Mouse (Mus musculus): ENCODE data around the gene Gucy2d. TPM values are rescaled to one million over a fixed set of nuclear protein-coding genes. Genes with fewer than 3 reads are reported as not detected.

The Gucy2d gene
- not detected for polyA plus RNA-seq (2014; fragmentation: Illumina TruSeq; extraction: RNeasy Lipid Tissue Mini Kit (QIAGEN cat#74804); ENCODE audit: low replicate concordance)

DNA sequence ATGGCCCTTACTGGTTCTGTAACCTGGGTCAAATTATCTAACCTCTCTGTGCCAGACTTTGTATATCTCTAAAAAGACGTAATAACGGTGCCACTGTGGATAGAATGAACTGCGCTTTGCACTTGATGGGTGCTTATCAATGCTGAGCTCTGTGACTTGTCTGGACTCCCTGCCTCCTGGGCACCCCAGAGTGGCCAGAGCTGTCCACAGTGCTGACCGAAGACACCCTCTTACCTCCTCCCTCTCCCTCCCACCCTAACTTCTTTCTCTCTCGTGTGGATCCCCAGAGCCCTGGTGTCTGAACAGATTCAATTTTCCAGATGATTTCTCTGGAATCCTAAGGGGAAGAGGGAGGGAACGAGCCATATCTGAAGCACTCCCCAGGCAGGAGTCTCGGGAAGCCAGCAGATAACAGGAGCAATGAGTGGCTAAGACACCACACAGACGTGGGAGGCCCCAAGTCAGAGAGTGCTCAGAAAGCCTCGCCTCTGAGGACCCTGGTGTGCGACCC, at the start of gene Gucy2d:
Gucy2d (plus strand) TSS at position 461 of the 511 bp plus-strand sequence.

DNA sequence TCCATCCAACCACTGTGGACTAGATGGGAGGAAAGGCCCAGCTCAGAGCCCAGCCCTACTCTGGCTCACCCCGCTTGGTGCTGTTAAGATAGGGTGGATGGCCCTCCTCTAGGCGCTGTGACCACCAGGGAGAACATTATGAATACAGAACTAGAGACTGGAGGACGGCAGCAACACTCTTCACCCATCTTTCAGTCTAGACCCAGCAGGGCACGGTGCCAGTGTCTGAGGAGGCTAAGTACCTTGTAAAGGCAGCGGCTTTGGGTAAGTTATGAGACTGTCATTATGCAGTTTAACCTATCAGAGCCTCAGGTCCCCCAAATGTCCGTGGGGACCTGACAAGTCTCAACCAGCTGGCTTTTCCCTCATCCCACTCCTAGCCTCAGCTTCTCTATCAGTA, 48.9 kb downstream of the Gucy2d start, which contains the start of gene Lrrc32:
Lrrc32 (plus strand) TSS at position 153 of the 400 bp plus-strand sequence.

Other genes starting within 250 kb of the Gucy2d start
- 0.97 TPM for gene B3gnt6, start 240.9 kb upstream of the Gucy2d start, polyA plus RNA-seq (2014; fragmentation: Illumina TruSeq; extraction: RNeasy Lipid Tissue Mini Kit (QIAGEN cat#74804); ENCODE audit: low replicate concordance)
- 41.6 TPM for gene Acer3, start 119.2 kb upstream of the Gucy2d start, polyA plus RNA-seq (2014; fragmentation: Illumina TruSeq; extraction: RNeasy Lipid Tissue Mini Kit (QIAGEN cat#74804); ENCODE audit: low replicate concordance)
- 5.0 TPM for gene Tsku, start 79.1 kb upstream of the Gucy2d start, polyA plus RNA-seq (2014; fragmentation: Illumina TruSeq; extraction: RNeasy Lipid Tissue Mini Kit (QIAGEN cat#74804); ENCODE audit: low replicate concordance)
- gene Lrrc32, start 48.9 kb downstream of the Gucy2d start, polyA plus RNA-seq (2014; fragmentation: Illumina TruSeq; extraction: RNeasy Lipid Tissue Mini Kit (QIAGEN cat#74804); ENCODE audit: low replicate concordance), result 0.56 TPM
- 41.7 TPM for gene Emsy, start 216.4 kb downstream of the Gucy2d start, polyA plus RNA-seq (2014; fragmentation: Illumina TruSeq; extraction: RNeasy Lipid Tissue Mini Kit (QIAGEN cat#74804); ENCODE audit: low replicate concordance)